Mouse (Mus musculus) embryo, embryonic 11.5 days (tissue): ENCODE measurements around the gene Ythdf2.

ENCODE experiments used
- DNase-seq: peaks from one replicate; pipeline ENCODE4 v3.0.0-alpha.2; 2012; ENCODE audit warnings: low read depth, low spot score

Gene Ythdf2

DNA sequence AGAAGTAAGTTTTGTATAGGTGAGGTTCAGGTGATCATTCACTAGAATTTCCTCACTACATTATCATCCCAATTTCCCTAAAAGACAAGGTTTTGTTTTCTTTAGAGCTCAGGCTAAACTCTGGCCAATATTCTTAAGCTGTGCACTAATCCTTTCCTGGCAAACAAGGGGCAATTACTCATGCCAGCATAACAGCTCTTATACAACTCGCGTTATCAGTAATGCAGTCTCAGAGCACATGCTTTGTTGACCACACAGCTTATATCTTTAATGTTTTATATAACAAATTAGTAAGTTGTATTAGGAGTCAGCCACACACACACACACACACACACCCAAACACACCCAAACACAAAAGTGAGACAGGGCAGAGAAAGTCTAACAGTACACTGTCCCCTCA is 1.8 kb downstream of the Ythdf2 start:
- DNase-seq, result no peak

- no peak for DNase-seq
Measured at GRCm38 (mm10) chr4:132209299-132209698, 2.8 kb downstream of the Ythdf2 start.

GRCm38 (mm10) chr4:132207280-132207679 is 4.8 kb downstream of the Ythdf2 start:
- DNase-seq, result no peak

DNA sequence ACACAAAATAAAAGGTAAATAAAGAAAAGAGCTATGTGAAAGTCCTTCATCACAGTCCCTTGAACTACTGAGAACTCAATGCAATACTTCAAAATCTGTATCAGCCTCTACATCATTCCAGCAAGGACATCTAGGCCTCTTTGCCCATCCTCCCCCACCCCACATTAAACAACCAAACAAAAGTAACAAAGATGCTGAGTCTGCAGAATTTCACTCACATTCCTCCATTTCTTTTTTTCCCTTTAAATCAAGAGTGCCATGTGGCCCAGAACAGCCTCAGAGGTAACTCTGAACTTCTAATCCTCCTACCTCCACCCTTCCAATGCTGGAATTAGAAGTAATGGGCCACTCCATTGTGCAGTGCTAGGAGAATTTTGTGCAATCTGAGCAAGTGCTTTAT is 13.3 kb downstream of the Ythdf2 start:
- no peak for DNase-seq

- DNase-seq, result no peak
Measured at GRCm38 (mm10) chr4:132198285-132198712, 13.8 kb downstream of the Ythdf2 start.

DNA sequence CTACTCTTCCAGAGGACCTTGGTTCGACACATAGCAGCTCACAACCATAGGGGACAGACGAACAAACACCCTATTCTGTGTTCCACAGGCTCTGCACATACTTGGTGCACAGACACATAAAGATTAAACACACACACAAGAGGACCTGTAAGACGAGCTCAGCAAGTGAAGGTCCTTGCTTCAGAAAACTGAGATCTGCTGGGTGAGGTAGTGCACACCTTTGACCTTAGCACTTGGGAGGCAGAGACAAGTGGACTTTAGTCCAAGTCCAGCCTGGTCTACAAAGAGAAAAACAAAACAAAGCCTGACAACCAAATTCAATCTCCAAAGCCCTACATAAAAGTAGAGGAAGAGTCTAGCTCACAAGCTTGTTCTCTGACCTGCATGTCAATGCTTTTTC is 17.1 kb downstream of the Ythdf2 start:
- no peak for DNase-seq

DNA sequence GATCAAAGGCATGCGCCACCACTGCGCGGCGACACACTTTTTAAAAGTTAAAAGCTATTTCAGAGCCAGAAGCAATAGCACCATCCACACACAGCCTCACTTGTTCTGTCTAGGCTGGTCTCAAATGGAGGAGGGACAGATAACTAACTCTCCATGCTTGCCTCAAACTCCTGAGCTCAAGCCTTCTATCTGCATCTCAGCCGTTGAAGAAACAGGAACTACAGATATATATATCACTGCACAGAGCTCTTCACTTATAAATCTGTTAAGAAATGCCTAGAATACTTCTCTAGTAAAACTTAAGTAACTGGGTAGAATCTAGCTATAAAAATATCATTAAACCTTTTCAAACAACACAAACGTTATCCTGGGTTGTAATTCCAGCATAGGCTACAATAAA is 17.7 kb downstream of the Ythdf2 start:
- DNase-seq, result no peak

- no peak for DNase-seq
Measured at GRCm38 (mm10) chr4:132187826-132188401, 24.2 kb downstream of the Ythdf2 start.

DNA sequence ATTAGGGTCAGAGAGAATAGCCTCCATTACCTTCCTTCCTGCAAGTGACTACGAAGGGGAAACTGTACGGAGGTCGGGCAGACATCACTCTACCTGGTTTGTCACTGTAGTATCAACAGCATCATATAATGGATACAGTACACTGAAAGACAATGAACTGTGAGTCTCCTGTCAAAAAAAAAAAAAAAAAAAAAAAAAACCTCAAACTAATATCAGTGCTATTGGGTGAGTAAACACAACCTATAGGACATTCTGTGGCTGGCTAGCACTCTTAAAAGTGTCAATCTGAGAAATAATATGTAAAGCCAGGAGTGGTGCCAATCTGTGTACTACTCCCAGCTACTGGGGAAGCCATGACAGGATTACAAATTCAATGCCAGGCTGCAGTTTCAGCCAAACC is 28.9 kb downstream of the Ythdf2 start:
- no peak for DNase-seq

- no peak for DNase-seq
Measured at GRCm38 (mm10) chr4:132181721-132182658, 30.1 kb downstream of the Ythdf2 start.

GRCm38 (mm10) chr4:132180710-132181109 is 31.4 kb downstream of the Ythdf2 start:
- DNase-seq, result no peak

DNA sequence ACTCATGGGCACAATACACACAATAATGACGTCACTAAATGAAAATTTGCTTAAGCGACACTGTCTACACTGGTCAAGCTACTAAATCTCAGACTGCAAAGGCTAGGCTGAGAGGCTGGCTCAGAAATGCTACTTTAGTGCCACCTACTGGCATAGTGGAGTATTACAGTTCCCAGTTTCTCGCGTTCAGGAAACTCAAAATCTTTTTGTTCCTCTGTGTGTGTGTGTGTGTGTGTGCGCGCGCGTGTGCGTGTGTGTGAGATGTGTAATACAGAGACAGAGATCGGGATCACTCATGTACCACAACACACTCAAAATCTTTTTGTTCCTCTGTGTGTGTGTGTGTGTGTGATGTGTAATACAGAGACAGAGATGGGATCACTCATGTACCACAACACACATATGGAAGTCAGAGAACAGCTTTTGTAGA is 33.5 kb downstream of the Ythdf2 start:
- DNase-seq, result peak; percentile 53

GRCm38 (mm10) chr4:132176474-132176873 is 35.6 kb downstream of the Ythdf2 start:
- DNase-seq, result no peak

- no peak for DNase-seq
Measured at GRCm38 (mm10) chr4:132170891-132171290, 41.2 kb downstream of the Ythdf2 start.

- DNase-seq, result no peak
Measured at GRCm38 (mm10) chr4:132169761-132170160, 42.3 kb downstream of the Ythdf2 start.

GRCm38 (mm10) chr4:132169271-132169670 is 42.8 kb downstream of the Ythdf2 start:
- no peak for DNase-seq

- no peak for DNase-seq
Measured at GRCm38 (mm10) chr4:132167436-132167835, 44.7 kb downstream of the Ythdf2 start.

DNA sequence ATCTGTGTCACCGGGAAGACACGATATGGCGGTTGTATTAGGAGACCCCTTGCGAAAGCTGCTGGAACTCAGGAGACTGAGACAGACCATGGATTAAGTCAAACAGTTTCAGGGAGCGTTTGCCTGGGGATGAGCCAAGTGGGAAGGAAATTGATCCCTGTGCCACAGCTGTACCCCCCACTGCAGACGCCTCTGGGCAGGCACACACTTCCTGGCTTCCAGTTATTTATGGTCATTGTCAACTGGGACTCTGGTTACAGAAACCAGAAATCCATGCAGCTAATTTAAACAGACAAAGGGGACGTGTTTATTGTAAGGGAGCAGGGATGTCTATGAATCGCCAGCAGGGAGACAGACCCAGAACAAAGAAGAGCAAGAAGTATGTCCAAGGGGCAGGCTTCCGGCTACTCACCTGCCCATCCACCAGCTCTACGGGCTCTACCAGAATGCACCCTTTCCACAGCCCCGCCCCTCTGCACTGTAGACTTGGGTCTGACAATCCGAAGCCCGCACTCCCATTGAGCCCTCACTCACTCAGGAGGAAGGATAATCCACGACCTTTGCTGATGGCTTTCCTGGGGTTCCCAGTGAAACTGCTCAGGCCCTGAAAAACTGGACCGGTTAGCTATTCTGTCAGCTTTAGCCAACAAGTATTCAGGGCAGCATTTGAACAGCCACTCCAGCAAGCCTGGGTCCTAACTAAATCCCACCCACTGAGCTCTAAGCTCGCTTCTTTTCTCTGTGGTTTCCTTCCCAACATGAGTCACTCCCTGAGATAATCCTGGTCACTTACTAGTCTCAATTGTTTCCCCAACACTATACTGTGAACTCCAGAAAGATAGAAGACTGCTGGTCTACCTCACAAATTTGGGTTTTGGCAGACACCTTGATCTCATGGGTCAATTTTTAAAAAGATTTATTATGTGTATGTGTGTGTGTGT is 45.5 kb downstream of the Ythdf2 start:
- no peak for DNase-seq

DNA sequence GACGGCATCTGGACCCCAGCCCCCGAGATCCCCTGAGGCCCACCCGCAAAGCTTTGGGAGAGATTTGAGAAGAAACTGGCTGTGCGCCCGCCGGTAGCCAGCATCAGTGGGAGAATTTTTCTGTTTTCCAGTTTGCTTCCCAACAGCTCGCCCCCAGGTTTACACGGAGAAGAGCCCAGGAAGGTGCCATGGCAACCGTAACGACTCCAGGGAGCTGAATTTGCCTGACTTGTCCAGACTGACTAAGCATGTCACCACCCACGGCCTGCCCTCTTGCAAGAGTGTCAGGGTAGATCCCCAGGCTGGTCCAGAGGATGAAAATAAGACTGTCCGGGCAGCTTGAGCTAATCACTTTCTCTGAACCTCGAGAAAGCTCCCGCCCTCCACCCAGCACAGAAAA is 46.4 kb downstream of the Ythdf2 start:
- DNase-seq, result no peak

DNA sequence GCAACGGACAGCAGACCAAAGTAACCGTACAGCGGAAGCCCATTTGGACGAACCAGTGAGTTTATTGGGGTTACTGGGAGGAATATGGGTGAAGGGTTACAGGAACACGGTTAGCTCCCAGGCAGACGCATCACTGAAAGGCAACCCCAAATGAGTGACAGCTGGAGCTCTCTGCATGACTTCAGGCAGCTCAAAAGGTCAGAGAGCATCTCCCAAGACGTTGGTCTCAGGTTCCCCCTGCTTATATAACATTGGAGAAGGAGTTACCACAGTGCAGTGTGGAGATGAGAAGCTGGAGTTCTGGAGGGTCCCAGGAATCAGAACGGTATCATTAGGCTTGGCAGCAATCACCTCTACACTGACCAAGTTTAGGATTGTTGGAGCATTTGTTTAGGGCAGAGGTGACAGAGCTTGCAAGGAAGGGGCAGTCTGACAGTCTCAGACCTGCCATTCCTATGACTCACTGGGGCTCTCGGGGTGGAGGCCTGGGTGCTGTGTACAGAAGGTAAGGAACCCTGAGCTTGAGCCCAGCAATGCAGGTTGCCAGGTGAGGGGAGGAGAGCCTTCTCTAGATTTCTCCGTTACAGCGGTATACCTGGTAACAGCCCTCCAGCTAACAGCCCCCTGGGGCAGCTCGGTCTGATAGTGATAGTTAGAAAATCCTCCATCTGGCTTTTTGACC is 55.0 kb downstream of the Ythdf2 start:
- no peak for DNase-seq
